Mouse (Mus musculus) liver, embryonic 15.5 days (tissue): Measurements from ENCODE around the gene Krtap16-3. TPM values are rescaled to one million over a fixed set of nuclear protein-coding genes. Genes with fewer than 3 reads are reported as not detected.

ENCODE experiments used
- ATAC-seq: fragments of 200-750 bp; cut with Nextera tagmentation; 2 replicates; pipeline ENCODE4 v1.8.0; 2017; ENCODE audit warnings: moderate number of reproducible peaks, mild to moderate bottlenecking, moderate library complexity; ENCODE audit not compliant: insufficient read depth
- H3K27ac ChIP-seq: fragments of 300-500 bp; sonication (generic); replicated peaks from 2 replicates; pipeline ENCODE4 v1.5.1; 2015; ENCODE audit warnings: mild to moderate bottlenecking, inconsistent platforms
- H3K27me3 ChIP-seq: fragments of 300-500 bp; sonication (generic); 2 replicates; pipeline ENCODE4 v1.6.1; 2015; ENCODE audit warnings: mild to moderate bottlenecking, inconsistent platforms
- H3K36me3 ChIP-seq: fragments of 300-500 bp; sonication (generic); replicated peaks from 2 replicates; pipeline ENCODE4 v1.6.1; 2015; ENCODE audit warnings: moderate library complexity, mild to moderate bottlenecking, inconsistent platforms
- H3K4me1 ChIP-seq: fragments of 300-500 bp; sonication (generic); replicated peaks from 2 replicates; pipeline ENCODE4 v1.6.1; 2015; ENCODE audit warnings: inconsistent platforms
- H3K4me2 ChIP-seq: fragments of 300-500 bp; sonication (generic); 2 replicates; pipeline ENCODE4 v1.6.1; 2015; ENCODE audit warnings: moderate library complexity, mild to moderate bottlenecking, inconsistent platforms
- H3K4me3 ChIP-seq: fragments of 300-500 bp; sonication (generic); replicated peaks from 2 replicates; pipeline ENCODE4 v1.5.1; 2015; ENCODE audit warnings: mild to moderate bottlenecking, inconsistent platforms
- H3K9ac ChIP-seq: fragments of 300-500 bp; sonication (generic); 2 replicates; pipeline ENCODE4 v1.6.1; 2015; ENCODE audit warnings: moderate library complexity, mild to moderate bottlenecking, inconsistent platforms
- H3K9me3 ChIP-seq: fragments of 300-500 bp; sonication (generic); replicated peaks from 2 replicates; pipeline ENCODE4 v1.6.1; 2016; ENCODE audit warnings: inconsistent platforms
- WGBS: fragments of 180-500 bp; shearing (Covaris S2); methylation state at CpG from one replicate; pipeline ENCODE4 v1.1.7; 2015; ENCODE audit warnings: mixed read lengths; ENCODE audit not compliant: insufficient replicate concordance; 5-methylcytosine and 5-hydroxymethylcytosine counted together
- polyA plus RNA-seq: library from polyadenylated mRNA; unstranded; fragments of >200 nt; fragmentation: Nextera tagmentation; extraction: Ambion mirVana; gene quantifications from 2 replicates; pipeline ENCODE4 v1.2.1, GENCODE M21; 2015

Gene Krtap16-3
- not detected in 2 replicates for polyA plus RNA-seq

- Histone ChIP-seq H3K9me3 (no peaks in the 10 kb centered on the region), H3K4me3 (no peak within 1 kb of the TSS), H3K4me1 (no peaks in the 10 kb centered on the region), H3K4me2 (no peak within 1 kb of the TSS), H3K36me3 (no peaks in the 10 kb centered on the region), H3K9ac (no peak within 1 kb of the TSS), H3K27me3 (no peaks in the 10 kb centered on the region), H3K27ac (no peak within 1 kb of the TSS)
- WGBS = 67% methylated on average over 7 of the region's 7 CpGs
- ATAC-seq = no peak
These were observed at the start of gene Krtap16-3 for GRCm38 (mm10) chr16:88962773-88963172. TSS of gene Krtap16-3 (minus strand) at chr16:88962873.

GRCm38 (mm10) chr16:89010659-89011058 lies 48.0 kb upstream of the Krtap16-3 start, which contains the start of gene Krtap22-2:
TSS of gene Krtap22-2 (minus strand) at chr16:89010759.
- no peak within 1 kb of the TSS for H3K9ac ChIP-seq
- H3K36me3 ChIP-seq = no peaks in the 10 kb centered on the region
- no peaks in the 10 kb centered on the region for H3K4me1 ChIP-seq
- H3K4me3 ChIP-seq = no peak within 1 kb of the TSS
- 0 out of 2 replicates have a peak, but pooled peaks cover 4% of the 10 kb centered on the region for H3K9me3 ChIP-seq
- no peaks in the 10 kb centered on the region for H3K27me3 ChIP-seq
- H3K27ac ChIP-seq = no peak within 1 kb of the TSS
- WGBS = 54% methylated on average over 5 of the region's 5 CpGs
- no peak within 1 kb of the TSS for H3K4me2 ChIP-seq
- ATAC-seq = no peak

- no peak overlapping the region for H3K27ac ChIP-seq
- no peaks in the 10 kb centered on the region for H3K9me3 ChIP-seq
- H3K4me2 ChIP-seq = no peak overlapping the region
- no peak overlapping the region for H3K4me3 ChIP-seq
- H3K9ac ChIP-seq = no peak overlapping the region
- H3K36me3 ChIP-seq = no peaks in the 10 kb centered on the region
- WGBS = 77% methylated on average over 6 of the region's 6 CpGs
- no peaks in the 10 kb centered on the region for H3K4me1 ChIP-seq
- no peaks in the 10 kb centered on the region for H3K27me3 ChIP-seq
- ATAC-seq = no peak
These were observed 21.6 kb downstream of the Krtap16-3 start for GRCm38 (mm10) chr16:88941106-88941505.

- Histone ChIP-seq H3K9ac (no peak overlapping the region), H3K4me3 (no peak overlapping the region), H3K9me3 (no peaks in the 10 kb centered on the region), H3K4me1 (no peaks in the 10 kb centered on the region), H3K27ac (no peak overlapping the region), H3K36me3 (no peaks in the 10 kb centered on the region), H3K4me2 (no peak overlapping the region), H3K27me3 (no peaks in the 10 kb centered on the region)
- WGBS = 59% methylated on average over 7 of the region's 7 CpGs
- no peak for ATAC-seq
These were observed 24.4 kb downstream of the Krtap16-3 start for GRCm38 (mm10) chr16:88938252-88938651.

- Histone ChIP-seq H3K27me3 (no peaks in the 10 kb centered on the region), H3K4me2 (no peak within 1 kb of the TSS), H3K36me3 (no peaks in the 10 kb centered on the region), H3K4me3 (no peak within 1 kb of the TSS), H3K4me1 (no peaks in the 10 kb centered on the region), H3K9ac (no peak within 1 kb of the TSS), H3K27ac (no peak within 1 kb of the TSS), H3K9me3 (no peaks in the 10 kb centered on the region)
- 61% methylated on average over 3 of the region's 3 CpGs for WGBS
- ATAC-seq = no peak
These were observed 30.5 kb downstream of the Krtap16-3 start, which contains the start of gene Krtap19-9b for GRCm38 (mm10) chr16:88932165-88932564. TSS of gene Krtap19-9b (minus strand) at chr16:88932265.

Other genes with a start within 250 kb of the Krtap16-3 start
- gene Krtap13-1, start 234.0 kb downstream of the Krtap16-3 start, polyA plus RNA-seq = not detected in 2 replicates
- gene Krtap13, start 211.2 kb downstream of the Krtap16-3 start, polyA plus RNA-seq = 0.31 TPM in 1 of 2 replicates, not detected in the other
- 0.29 TPM in 1 of 2 replicates, not detected in the other for gene 2310034C09Rik, start 204.0 kb downstream of the Krtap16-3 start, polyA plus RNA-seq
- not detected in 2 replicates for gene 2310057N15Rik, start 188.7 kb downstream of the Krtap16-3 start, polyA plus RNA-seq
- gene Gm5965, start 185.0 kb downstream of the Krtap16-3 start, polyA plus RNA-seq = not detected in 2 replicates
- gene Gm20741, start 150.7 kb downstream of the Krtap16-3 start, polyA plus RNA-seq = 0.21 TPM in 1 of 2 replicates, not detected in the other
- not detected in 2 replicates for gene Krtap15, start 142.7 kb downstream of the Krtap16-3 start, polyA plus RNA-seq
- gene Krtap14, start 136.7 kb downstream of the Krtap16-3 start, polyA plus RNA-seq = not detected in 2 replicates
- not detected in 2 replicates for gene Krtap19-1, start 93.5 kb downstream of the Krtap16-3 start, polyA plus RNA-seq
- not detected in 2 replicates for gene Krtap19-2, start 88.6 kb downstream of the Krtap16-3 start, polyA plus RNA-seq
- gene Krtap19-3, start 84.8 kb downstream of the Krtap16-3 start, polyA plus RNA-seq = not detected in 2 replicates
- gene Krtap19-4, start 77.8 kb downstream of the Krtap16-3 start, polyA plus RNA-seq = not detected in 2 replicates
- gene Krtap19-5, start 66.4 kb downstream of the Krtap16-3 start, polyA plus RNA-seq = not detected in 2 replicates
- not detected in 2 replicates for gene Krtap19-9b, start 30.6 kb downstream of the Krtap16-3 start, polyA plus RNA-seq
- not detected in 2 replicates for gene Krtap22-2, start 47.9 kb upstream of the Krtap16-3 start, polyA plus RNA-seq
- not detected in 2 replicates for gene Gm10229, start 52.4 kb upstream of the Krtap16-3 start, polyA plus RNA-seq
- not detected in 2 replicates for gene Krtap6-1, start 68.8 kb upstream of the Krtap16-3 start, polyA plus RNA-seq
- gene Gm10228, start 78.6 kb upstream of the Krtap16-3 start, polyA plus RNA-seq = not detected in 2 replicates
- not detected in 2 replicates for gene Krtap6-5, start 85.0 kb upstream of the Krtap16-3 start, polyA plus RNA-seq
- gene 1110025L11Rik, start 101.1 kb upstream of the Krtap16-3 start, polyA plus RNA-seq = not detected in 2 replicates
- gene Krtap6-3, start 121.1 kb upstream of the Krtap16-3 start, polyA plus RNA-seq = not detected in 2 replicates
- gene Gm6358, start 178.0 kb upstream of the Krtap16-3 start, polyA plus RNA-seq = not detected in 2 replicates
- gene Gm10061, start 188.2 kb upstream of the Krtap16-3 start, polyA plus RNA-seq = not detected in 2 replicates
- gene Gm9789, start 195.1 kb upstream of the Krtap16-3 start, polyA plus RNA-seq = not detected in 2 replicates
- gene Gm7735, start 206.6 kb upstream of the Krtap16-3 start, polyA plus RNA-seq = not detected in 2 replicates
- not detected in 2 replicates for gene 1110057P08Rik, start 211.9 kb upstream of the Krtap16-3 start, polyA plus RNA-seq
- gene Krtap20-2, start 243.0 kb upstream of the Krtap16-3 start, polyA plus RNA-seq = not detected in 2 replicates